Mouse (Mus musculus) cerebellum, adult 2 months (tissue): ENCODE measurements around the gene 9930111J21Rik2.
"Not testable (repeated sequence)": the region's sequence is repeated elsewhere in the genome, so short reads cannot be mapped to it uniquely, and the experiment has no call there.

Experiments used
- CTCF ChIP-seq: fragments of 200-500 bp; IDR thresholded peaks from 2 replicates; pipeline ENCODE4 v1.5.1; 2011; ENCODE audit warnings: low read depth, mild to moderate bottlenecking, control low read depth, low read length, moderate library complexity, borderline replicate concordance; ENCODE audit not compliant: insufficient read depth
- POLR2A ChIP-seq: fragments of 200-500 bp; IDR thresholded peaks from 2 replicates; pipeline ENCODE4 v1.6.1; 2011; ENCODE audit warnings: low read length, control low read depth, borderline replicate concordance; ENCODE audit not compliant: insufficient read depth

DNA sequence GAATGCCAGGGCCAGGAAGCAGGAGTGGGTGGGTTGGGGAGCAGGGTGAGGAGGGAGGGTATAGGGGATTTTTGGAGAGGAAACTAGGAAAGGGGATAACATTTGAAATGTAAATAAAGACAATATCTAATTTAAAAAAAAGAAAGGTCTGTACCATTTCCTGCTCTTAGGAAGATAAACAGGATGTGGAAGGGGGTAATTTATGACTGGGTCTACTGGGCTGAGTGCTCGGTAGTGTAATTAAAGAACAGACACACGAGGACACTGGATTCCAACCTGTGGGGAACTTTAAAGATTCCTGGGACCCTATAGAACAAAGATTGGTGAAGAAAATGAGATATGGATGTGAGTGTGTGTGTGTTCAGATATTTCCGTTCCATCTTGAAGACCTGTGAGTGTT is 68.2 kb downstream of the 9930111J21Rik2 start:
- not testable (repeated sequence) for TF ChIP-seq POLR2A, CTCF
